Mouse (Mus musculus): ENCODE data around the gene Epp13. TPM values are rescaled to one million over a fixed set of nuclear protein-coding genes. Genes with fewer than 3 reads are reported as not detected.
"Not testable (repeated sequence)": the region's sequence is repeated elsewhere in the genome, so short reads cannot be mapped to it uniquely, and the experiment has no call there.

The Epp13 gene
- polyA plus RNA-seq, 1 experiment from 2014 or later: not detected

GRCm38 (mm10) chr7:6258232-6259220 lies 6.0 kb downstream of the Epp13 start:
- Histone ChIP-seq H3K27me3 (ENCODE audit: poor library complexity, severe bottlenecking) (no peaks in the 10 kb centered on the region), H3K36me3 (replicated peaks) (no peaks in the 10 kb centered on the region), H3K27ac (no peak overlapping the region), H3K4me1 (no peaks in the 10 kb centered on the region), H3K4me3 (no peak overlapping the region), H3K9me3 (peaks cover 11% of the 10 kb centered on the region; the same call in 1 of the 2 replicates)
- WGBS: 39% methylated on average over 16 of the region's 16 CpGs
- no peak for DNase-seq (ENCODE audit: extremely low spot score, low spot score)

GRCm38 (mm10) chr7:6260004-6260403 lies 7.5 kb downstream of the Epp13 start:
- not testable (repeated sequence) for H3K27me3 ChIP-seq (ENCODE audit: poor library complexity, severe bottlenecking); DNase-seq (ENCODE audit: extremely low spot score, low spot score); H3K9me3 ChIP-seq; H3K27ac ChIP-seq; H3K4me3 ChIP-seq; H3K4me1 ChIP-seq; H3K36me3 ChIP-seq (replicated peaks)
- 47% methylated on average over 2 of the region's 2 CpGs for WGBS

GRCm38 (mm10) chr7:6262120-6262519 lies 9.6 kb downstream of the Epp13 start:
- DNase-seq (ENCODE audit: extremely low spot score, low spot score): no peak
- H3K4me3 ChIP-seq: no peak overlapping the region
- no peaks in the 10 kb centered on the region for H3K27me3 ChIP-seq (ENCODE audit: poor library complexity, severe bottlenecking)
- no peaks in the 10 kb centered on the region for H3K36me3 ChIP-seq (replicated peaks)
- no peaks in the 10 kb centered on the region for H3K4me1 ChIP-seq
- peaks cover 19% of the 10 kb centered on the region; the same call in 1 of the 2 replicates for H3K9me3 ChIP-seq
- WGBS: 83% methylated on average over 3 of the region's 3 CpGs
- H3K27ac ChIP-seq: no peak overlapping the region

GRCm38 (mm10) chr7:6262984-6263383 lies 10.5 kb downstream of the Epp13 start:
- Histone ChIP-seq H3K27me3 (ENCODE audit: poor library complexity, severe bottlenecking) (no peaks in the 10 kb centered on the region), H3K36me3 (replicated peaks) (no peaks in the 10 kb centered on the region), H3K4me1 (no peaks in the 10 kb centered on the region), H3K9me3 (peaks cover 14% of the 10 kb centered on the region; the same call in 1 of the 2 replicates), H3K27ac (no peak overlapping the region), H3K4me3 (no peak overlapping the region)
- DNase-seq (ENCODE audit: extremely low spot score, low spot score): no peak
- 87% methylated on average over 4 of the region's 4 CpGs for WGBS

- H3K4me3 ChIP-seq: no peak overlapping the region
- no peaks in the 10 kb centered on the region for H3K36me3 ChIP-seq (replicated peaks)
- WGBS: 62% methylated on average over 8 of the region's 8 CpGs
- H3K27ac ChIP-seq: no peak overlapping the region
- H3K4me1 ChIP-seq: no peaks in the 10 kb centered on the region
- no peaks in the 10 kb centered on the region for H3K27me3 ChIP-seq (ENCODE audit: poor library complexity, severe bottlenecking)
- peaks cover 19% of the 10 kb centered on the region; the same call in 1 of the 2 replicates for H3K9me3 ChIP-seq
- DNase-seq (ENCODE audit: extremely low spot score, low spot score): no peak
Measured at GRCm38 (mm10) chr7:6265695-6266094, 13.2 kb downstream of the Epp13 start.

- 66% methylated on average over 3 of the region's 3 CpGs for WGBS
- Histone ChIP-seq H3K27me3 (ENCODE audit: poor library complexity, severe bottlenecking) (no peaks in the 10 kb centered on the region), H3K4me1 (peaks cover 6% of the 10 kb centered on the region; the same call in 1 of the 2 replicates), H3K27ac (no peak overlapping the region), H3K36me3 (replicated peaks) (no peaks in the 10 kb centered on the region), H3K4me3 (no peak overlapping the region), H3K9me3 (no peaks in the 10 kb centered on the region)
- DNase-seq (ENCODE audit: extremely low spot score, low spot score): no peak
Measured at GRCm38 (mm10) chr7:6277906-6278305, 25.4 kb downstream of the Epp13 start.

- H3K36me3 ChIP-seq (replicated peaks): no peaks in the 10 kb centered on the region
- no peaks in the 10 kb centered on the region for H3K9me3 ChIP-seq
- peak overlapping the region; percentile 63 for H3K4me3 ChIP-seq
- no peaks in the 10 kb centered on the region for H3K27me3 ChIP-seq (ENCODE audit: poor library complexity, severe bottlenecking)
- H3K4me1 ChIP-seq: peaks cover 29% of the 10 kb centered on the region
- H3K27ac ChIP-seq: 0 out of 2 replicates have a peak overlapping the region, but pooled peaks have one; percentile 86
- WGBS: 5% methylated on average over 1 of the region's 1 CpGs
- DNase-seq (ENCODE audit: extremely low spot score, low spot score): peak; percentile 42
Measured at GRCm38 (mm10) chr7:6282749-6283148, 30.2 kb downstream of the Epp13 start.

GRCm38 (mm10) chr7:6283451-6284075 lies 31.1 kb downstream of the Epp13 start:
- Histone ChIP-seq H3K36me3 (replicated peaks) (no peaks in the 10 kb centered on the region), H3K27ac (peak overlapping the region; percentile 86), H3K4me1 (peaks cover 32% of the 10 kb centered on the region), H3K9me3 (no peaks in the 10 kb centered on the region), H3K27me3 (ENCODE audit: poor library complexity, severe bottlenecking) (no peaks in the 10 kb centered on the region), H3K4me3 (peak overlapping the region; percentile 63)
- WGBS: under 1% methylated on average over 23 of the region's 23 CpGs
- DNase-seq (ENCODE audit: extremely low spot score, low spot score): peak; percentile 87

- Histone ChIP-seq H3K9me3 (no peaks in the 10 kb centered on the region), H3K4me3 (no peak overlapping the region), H3K27me3 (ENCODE audit: poor library complexity, severe bottlenecking) (no peaks in the 10 kb centered on the region), H3K4me1 (peaks cover 32% of the 10 kb centered on the region), H3K36me3 (replicated peaks) (no peaks in the 10 kb centered on the region), H3K27ac (no peak overlapping the region)
- DNase-seq (ENCODE audit: extremely low spot score, low spot score): no peak
- 86% methylated on average over 4 of the region's 4 CpGs for WGBS
Measured at GRCm38 (mm10) chr7:6284442-6285012, 32.0 kb downstream of the Epp13 start.

- Histone ChIP-seq H3K9me3 (no peaks in the 10 kb centered on the region), H3K27me3 (ENCODE audit: poor library complexity, severe bottlenecking) (no peaks in the 10 kb centered on the region), H3K4me1 (peaks cover 32% of the 10 kb centered on the region), H3K4me3 (peak overlapping the region; percentile 55; the same call in 1 of the 2 replicates), H3K27ac (0 out of 2 replicates have a peak overlapping the region, but pooled peaks have one; percentile 81), H3K36me3 (replicated peaks) (no peaks in the 10 kb centered on the region)
- DNase-seq (ENCODE audit: extremely low spot score, low spot score): no peak
- 91% methylated on average over 6 of the region's 6 CpGs for whole genome bisulfite sequencing
Measured at GRCm38 (mm10) chr7:6285366-6285765, 32.9 kb downstream of the Epp13 start.

GRCm38 (mm10) chr7:6285842-6286705 lies 33.6 kb downstream of the Epp13 start, which contains the start of gene Zfp667:
Zfp667 (plus strand) TSS chr7:6286579.
- Histone ChIP-seq H3K27ac (peak within 1 kb of the TSS; percentile 81), H3K4me3 (peak within 1 kb of the TSS; percentile 55)
- WGBS: 4% methylated on average over 50 of the region's 50 CpGs

More at GRCm38 (mm10) chr7:6285842-6286705, 33.6 kb downstream of the Epp13 start, which contains the start of gene Zfp667:
- peak; percentile 96 for DNase-seq (ENCODE audit: extremely low spot score, low spot score)
- H3K4me1 ChIP-seq: peaks cover 31% of the 10 kb centered on the region
- H3K36me3 ChIP-seq (replicated peaks): no peaks in the 10 kb centered on the region
- no peaks in the 10 kb centered on the region for H3K9me3 ChIP-seq
- H3K27me3 ChIP-seq (ENCODE audit: poor library complexity, severe bottlenecking): no peaks in the 10 kb centered on the region

Measured in forebrain, embryonic 10.5 days (tissue).